Mouse (Mus musculus): Measurements from ENCODE around the gene Wee1. TPM values are rescaled to one million over a fixed set of nuclear protein-coding genes. Genes with fewer than 3 reads are reported as not detected.
"Not testable (repeated sequence)": the region's sequence is repeated elsewhere in the genome, so short reads cannot be mapped to it uniquely, and the experiment has no call there.

Wee1 gene
- 10 to 100 TPM; 19.7 to 22.6 TPM for total RNA-seq (2021)

DNA sequence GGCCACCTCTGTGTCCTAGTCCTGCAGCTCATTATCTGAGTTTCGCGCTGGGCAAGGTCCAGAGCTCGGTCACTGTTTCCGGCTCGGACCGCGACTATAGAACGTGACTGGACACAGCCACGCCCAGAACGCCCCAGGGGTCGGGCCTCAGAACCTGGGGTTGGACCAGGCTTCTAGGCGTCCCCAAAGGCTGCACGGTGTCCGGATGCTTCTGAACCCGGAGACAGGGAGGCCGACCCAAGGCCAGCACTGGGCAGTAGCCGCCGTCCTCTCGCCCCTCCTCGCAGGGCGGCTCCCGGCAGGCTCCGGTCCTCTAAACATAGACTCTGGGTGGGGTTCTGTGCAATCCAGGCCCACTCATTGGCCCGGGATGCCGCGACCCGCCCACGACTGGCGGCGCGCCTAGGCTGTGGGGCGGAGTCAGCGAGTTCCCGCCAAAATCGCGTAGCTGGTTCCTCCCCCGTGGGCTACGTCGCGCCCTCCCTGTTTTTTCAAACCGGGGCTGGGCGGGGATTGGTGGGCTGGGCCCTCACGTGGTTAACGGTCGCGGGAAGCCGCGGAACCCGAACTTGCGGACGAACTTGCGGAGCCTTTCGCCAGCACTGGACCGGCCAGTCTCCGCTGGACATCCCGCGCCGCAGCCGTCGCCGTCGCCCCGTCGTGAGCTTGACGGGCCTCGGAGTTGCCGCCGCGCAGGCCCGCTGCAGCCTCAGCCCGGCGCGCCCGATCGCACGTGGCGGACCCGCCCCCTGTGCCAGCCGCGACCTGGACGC, at the start of gene Wee1:
Gene Wee1, plus strand, starts transcription at position 531 of the 773 bp plus-strand sequence.
- DNase-seq, result peak; percentile 98 to 99

DNA sequence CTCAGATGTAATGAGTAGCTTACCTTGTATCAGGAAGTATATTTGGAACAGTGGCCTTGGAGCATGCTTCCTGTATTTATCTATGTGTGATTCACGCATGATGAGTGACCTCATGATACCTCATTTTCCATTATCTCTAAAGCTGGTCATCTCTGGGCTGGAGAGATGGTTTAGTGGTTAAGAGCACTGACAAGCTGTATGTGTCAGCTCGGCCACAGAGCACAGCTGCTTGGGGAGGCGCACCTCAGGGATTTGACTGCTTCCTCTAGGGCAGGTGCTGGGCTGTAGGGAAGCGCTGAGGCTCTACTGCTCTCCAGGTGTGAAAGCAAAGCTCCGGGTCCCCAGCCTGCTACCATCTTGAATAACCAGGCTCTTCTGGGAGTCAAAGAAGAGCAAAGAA, 43.7 kb upstream of the Wee1 start:
- DNase-seq, result no peak

DNA sequence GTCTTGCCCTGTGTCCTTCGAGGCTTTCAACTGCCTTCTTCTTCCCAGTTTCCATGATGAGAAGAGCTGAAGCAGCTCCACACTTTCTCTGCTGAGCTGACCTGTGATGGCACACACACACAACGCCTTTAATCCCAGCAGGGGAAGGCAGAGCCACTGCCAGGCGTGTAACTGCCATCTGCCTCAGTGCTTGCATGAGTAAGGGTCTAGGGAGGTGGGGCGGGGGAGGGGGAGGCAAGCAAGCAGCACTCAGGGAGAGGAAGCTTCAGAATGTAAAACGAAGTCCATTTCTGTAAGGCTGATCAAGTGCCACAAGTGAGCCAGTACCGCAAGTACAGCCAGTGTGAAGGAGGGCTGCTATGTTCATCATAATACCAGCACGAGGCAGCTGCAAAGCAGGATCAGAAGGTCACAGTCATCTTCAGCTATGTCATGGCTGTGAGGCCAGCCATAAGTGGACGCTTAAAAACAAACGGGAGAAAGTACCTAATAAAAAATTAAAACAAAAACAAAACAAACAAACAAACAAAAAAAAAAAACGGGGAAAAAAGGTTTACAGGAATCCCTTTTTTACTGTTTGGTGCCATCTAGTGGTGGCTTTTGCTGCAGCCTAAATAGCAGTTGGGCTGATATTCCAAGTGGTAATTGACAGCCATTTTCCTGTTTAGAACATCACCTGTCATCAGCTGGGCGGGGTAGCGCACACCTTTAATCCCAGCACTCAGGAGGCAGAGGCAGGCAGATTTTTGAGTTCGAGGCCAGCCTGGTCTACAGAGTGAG, 38.3 kb upstream of the Wee1 start:
- DNase-seq, result peak; percentile 19 to 27

DNA sequence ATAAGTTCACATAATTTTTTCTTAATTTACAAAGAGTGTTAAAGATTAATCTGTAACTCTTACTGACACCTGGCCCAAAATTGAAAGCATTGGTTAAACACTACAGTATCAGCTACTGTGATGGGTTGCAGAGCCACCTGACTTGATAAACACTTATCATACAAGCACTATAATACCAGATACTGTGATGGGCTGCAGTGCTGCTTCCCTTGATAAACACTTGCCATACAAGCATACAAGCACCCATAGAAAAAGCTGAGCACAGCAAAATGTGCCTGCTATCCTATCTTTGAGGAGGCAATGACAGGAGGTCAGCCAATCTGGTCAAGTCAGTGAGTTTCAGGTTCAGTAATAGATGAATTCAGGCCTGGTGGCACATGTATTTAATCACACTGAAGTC, 36.6 kb upstream of the Wee1 start:
- no peak for DNase-seq

DNA sequence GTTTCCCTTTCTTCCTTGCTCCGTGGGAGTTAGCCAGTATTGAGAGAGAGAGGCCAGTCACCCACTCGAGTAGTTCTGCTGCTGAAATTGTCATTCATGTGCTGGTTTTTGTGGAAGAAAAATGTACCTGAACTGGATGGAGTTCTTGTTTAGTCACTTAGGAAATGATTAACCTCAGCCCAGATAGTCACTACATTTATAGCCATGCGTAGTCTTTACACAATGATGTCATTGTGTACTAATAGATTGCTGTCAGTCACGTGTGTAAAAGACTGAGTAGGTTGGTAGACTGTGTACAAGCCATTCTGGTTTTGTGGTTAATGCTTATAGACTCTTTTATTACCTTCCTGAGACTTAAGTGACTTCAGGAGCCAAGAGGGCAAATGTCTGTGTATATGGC, 33.9 kb upstream of the Wee1 start:
- DNase-seq, result no peak

DNA sequence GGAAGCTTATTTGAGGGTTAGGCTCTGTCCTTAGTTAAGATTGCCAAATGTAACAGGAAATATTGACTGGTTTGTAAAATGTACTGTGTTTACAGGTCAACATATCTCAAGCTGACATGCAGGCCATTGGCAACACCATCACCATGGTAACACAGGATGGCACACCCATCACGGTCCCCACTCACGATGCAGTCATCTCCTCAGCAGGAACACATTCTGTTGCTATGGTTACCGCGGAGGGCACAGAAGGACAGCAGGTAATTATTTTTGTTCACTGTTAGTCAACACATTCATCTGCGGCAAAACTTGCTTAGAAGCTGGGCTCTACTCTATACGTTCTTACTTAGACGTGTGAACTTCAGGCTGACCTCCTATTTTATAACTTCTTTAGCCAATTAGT, 30.2 kb upstream of the Wee1 start:
- DNase-seq, result peak; percentile 20 to 30

DNA sequence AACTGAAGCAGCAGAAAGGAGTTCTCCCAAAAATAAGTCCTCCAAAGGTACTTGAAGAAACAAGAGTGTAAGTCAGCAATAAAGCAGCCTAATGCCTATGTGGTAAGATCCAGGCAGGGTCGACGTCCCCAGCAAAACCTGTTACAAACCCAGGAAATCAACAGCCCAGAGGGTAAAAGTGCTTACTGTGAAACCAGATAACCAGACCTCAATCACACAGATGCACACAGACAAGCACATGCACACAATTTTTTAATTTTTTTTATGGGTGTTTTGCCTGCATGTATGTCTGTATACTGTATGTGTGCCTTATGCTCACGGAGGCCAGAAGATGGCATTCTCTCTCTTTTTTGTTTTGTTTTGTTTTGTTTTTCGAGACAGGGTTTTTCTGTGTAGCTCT, 25.5 kb upstream of the Wee1 start:
- no peak for DNase-seq

DNA sequence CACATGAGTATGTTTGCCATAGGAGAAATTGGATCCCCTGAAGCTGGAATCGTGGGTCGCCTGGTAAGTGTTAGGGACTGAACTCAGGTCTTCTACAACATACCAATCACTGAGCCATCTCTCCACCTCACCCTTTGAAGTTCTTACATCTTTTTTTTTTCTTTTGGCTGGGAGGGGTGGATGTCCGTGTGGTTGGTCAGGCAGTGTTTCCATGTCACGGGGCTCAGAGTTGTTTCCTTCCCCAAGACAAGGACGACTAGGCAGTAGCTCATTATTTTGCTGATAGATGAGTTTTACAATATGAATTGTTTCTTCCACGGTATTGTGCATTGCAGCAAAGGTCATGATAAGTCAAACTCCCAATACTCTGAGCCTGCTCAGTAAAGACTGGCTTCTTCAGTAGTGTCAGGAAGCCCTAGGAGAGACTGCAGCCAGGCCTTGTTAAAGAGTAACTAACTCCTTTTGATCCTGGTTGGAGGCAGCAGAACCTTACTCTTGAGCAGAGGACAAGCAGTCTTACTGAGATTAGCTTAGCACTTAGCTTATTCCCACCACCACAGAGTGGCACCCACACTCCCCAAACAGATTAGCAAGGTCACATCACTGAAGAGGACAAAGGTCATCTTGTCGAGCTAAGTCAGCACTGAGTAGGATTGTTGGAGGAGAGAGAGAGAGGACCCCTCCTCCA, 24.6 kb upstream of the Wee1 start:
- no peak for DNase-seq

DNA sequence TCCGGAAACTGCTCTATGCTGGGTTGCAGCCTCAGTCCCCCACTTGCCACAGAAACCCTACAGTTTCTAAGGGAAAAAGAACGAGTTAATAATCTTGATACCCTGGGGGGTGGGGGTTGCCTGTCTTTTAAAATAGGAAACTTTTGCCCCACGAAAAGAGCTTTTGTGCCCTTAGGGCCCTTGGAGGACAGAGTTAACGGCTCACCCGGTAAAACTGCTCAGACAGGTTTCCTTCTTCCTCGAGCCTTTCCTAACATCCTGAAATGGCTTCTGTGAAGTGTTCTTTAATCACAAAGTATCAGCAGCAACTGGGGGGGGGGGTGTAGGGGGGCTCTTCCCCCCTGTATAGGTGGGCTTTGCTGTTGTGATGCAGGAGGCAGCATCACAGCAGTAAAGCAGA, 21.0 kb upstream of the Wee1 start:
- no peak for DNase-seq

DNA sequence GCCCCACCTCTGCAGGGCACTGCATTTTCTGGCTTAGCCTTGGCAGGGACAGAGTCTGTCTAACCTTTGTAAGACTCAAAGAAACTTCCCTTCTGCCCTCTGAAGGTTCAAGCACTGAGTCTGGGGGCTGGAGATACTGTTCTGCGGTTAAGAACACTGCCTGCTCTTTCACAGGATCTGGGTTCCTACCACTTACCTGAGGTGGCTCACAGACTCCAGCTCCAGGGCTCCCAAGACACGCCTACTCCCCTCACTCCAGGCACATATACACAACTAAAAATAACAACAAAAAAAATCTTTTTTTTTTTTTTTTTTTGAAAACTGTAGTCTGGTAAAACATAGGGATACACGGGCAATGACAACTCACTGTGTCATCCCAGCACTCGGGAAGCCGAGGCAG, 20.6 kb upstream of the Wee1 start:
- no peak for DNase-seq

DNA sequence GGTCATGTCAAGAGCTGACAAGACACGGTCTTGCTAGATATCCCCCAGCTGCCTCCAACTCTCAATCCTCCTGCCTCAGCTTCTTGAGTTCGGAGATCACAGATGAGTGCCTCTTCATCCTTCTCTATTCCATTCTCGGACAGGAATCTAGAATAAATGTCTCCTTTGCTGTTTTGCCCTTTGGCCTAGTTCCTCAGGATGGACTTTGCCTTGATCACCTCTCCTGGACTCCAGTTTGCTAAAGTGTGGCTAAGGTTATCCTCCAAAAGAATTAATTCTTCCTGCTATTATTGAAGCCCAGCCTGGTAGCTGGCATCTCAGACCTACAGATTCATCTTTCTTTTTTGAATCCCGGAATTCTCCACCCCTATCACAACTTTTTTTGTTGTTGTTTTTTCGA, 16.8 kb upstream of the Wee1 start:
- no peak for DNase-seq

DNA sequence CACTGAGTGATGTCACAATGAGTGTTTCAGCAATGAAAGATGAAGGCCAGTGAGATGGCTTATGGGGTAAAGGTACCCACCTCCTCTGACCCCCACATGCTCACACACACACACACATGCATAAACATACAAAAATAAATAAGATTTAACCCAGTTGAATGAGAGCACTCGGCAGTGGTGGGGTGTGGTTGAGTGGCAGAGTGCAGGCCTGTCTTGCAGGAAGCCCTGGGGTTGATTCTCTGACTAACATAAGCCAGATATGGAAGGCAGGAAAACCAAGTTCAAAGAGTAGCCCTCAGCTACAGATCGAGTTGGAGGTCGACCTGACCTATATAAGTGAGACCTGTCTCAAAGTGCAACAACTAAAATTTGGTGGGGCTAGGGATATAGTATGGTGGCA, 15.2 kb upstream of the Wee1 start:
- DNase-seq, result no peak

DNA sequence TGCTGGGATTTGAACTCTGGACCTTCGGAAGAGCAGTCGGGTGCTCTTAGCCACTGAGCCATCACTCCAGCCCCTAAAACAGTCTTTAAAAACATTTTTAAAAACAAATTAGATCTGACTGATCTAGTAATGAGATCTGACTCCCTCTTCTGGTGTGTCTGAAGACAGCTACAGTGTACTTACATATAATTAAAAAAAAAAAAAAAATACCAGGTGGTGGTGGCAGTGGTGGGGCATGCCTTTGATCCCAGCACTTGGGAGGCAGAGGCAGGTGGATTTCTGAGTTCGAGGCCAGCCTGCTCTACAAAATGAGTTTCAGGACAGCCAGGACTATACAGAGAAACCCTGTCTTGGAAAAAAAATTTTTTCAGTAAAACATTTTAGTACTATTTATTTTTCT, 13.3 kb upstream of the Wee1 start:
- DNase-seq, result not testable (repeated sequence)

DNA sequence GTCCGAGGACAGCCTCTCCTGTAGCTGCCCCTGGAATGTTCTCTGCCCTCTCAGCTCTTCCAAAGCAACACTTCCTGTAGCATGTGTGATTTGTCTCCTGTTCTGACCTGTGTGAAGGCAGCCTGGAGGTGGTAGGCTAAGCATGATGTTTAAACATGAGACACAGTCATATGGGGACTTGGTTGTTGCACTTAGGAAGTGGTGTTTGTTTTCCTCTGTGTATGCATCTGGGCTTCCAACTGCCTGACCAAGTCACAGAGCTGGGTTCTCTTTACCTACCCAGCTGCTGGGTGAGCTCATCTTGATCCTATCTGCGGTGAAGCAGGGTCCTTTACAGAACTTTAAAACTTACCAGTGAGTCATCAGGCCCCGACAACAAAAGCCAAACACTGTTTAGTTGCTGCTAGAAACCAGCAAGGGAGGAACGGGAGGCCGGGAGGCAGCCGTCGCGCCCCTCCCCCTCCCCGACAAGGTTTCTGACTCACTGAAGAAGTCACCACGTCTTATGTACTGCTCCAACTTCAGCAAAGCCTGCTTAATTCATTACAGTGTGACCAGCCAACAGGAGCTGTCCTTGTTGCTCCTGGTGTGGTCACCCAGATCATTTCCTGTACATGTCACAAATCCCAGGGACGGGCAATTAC, 12.8 kb upstream of the Wee1 start:
- DNase-seq, result peak; percentile 11 to 13

DNA sequence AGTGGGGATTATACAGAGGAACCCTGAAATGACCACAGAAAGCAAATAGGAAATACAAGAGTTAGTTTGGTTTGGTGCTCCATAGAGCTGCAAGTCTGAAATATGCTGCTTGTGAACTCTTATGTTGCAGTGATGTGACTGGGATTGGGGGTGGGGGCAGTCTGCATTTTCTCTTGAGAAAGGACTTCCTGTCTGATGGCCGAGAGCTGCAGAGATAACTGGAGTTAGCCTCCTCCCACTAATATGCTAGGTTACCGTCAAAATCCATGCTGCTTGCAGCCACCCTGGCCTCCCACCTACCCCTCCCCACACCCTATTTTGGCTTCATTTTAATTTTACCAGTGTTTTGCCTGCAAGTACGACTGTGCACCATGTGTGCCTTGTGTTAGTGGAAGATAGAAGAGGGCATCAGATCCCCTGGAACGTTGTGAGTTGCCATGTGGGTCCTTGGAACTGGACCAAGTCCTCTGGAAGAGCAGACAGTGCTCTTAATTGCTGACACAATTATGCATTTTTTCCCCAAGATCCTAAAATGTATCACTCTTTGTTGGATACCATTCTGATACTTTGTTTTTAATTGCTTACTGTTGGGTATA, 11.7 kb upstream of the Wee1 start:
- peak; percentile 42 to 43 for DNase-seq

DNA sequence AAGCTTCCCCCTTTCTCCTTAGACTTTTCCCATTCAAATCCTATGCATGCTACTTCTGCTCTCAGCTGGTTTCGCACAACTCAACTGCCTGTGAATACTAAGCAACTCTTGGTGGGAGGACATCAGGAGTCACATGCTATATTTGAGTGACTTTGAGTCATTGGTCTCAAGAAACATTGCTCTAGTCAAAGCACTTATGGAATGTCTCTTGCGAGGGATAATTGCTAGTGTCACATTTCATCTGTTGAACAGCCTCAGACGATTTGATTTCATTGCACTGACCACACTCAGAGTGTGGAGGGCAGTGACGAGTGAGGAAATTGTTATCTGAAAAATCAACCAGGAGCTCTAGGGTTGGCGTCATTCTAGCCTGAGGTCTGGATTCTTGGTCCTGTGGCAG, 7.1 kb upstream of the Wee1 start:
- no peak for DNase-seq

DNA sequence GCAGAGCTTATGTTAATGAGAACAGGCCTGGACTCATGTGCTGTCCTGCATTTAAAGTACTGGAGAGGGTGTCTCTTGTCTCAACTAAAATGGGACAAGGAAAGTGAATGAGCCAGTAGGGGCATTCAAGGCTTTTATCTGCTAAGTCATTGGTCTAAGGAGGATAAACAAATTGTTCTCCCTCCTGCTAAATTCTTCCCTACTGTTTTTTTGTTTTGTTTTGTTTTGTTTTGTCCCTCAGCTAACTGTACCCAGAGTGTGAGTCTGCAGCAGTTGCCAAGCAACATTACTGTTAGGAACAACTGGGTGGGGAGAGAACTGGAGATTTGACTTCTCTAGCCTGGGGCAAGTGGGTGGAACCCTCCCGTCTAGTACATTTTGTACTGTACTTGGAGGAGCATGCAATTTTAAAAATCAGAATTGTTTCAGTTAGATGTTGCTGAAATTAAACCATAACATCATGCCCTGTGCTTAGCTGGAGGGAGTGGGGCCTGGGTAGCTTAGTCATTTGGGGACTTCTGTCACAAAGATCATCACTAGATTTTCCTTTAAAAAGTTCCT, 5.0 kb upstream of the Wee1 start:
- DNase-seq, result peak in 1 of 2 experiments; percentile 11

DNA sequence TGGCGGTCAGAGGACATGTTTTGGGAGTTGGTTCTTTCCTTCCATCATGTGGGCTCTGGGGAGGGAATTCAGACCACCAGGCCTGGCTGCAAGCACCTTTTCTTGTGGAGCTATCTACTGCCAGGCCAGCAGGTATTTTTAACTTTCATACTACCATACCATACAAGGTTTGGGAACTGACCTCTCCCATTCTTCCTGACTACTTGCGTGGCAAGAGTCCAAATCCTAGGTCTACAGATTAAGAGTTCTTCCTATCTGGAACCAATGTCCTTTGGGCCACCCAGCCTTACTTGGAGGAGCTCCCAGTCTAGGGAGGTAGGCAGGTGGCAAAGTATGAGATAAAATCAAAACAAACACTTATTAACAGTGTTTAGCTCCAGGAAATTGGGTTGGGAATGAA, 3.4 kb upstream of the Wee1 start:
- no peak for DNase-seq

DNA sequence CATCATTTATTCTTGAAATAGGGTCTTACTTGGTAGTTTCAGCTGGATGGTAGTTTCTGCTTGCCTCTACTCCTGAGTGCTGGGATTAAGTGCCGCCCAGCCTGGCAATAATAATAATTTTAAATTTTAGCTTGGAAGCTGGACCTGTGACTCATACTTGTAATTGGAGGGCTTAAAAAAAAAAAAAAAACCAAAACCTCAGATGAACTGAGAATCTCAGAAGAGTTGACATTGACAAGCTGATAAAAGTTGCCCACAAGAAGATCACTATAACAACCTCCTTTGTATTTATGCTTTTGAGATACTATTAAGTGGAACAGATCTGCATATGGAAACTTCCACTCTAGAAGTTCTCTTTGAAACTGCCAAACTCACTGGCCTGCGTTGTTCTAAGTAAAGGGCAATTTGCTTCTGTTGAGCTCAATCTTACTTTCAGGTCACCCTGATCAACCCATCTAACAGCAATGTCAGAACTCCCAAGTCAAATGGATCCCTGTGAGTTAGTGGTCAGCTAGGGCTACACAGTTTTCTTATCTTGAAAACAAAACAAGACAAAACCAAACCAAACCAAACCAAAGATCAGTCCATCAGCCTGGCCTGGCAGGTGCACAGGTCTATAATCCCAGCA, 1.6 kb upstream of the Wee1 start:
- DNase-seq, result no peak

DNA sequence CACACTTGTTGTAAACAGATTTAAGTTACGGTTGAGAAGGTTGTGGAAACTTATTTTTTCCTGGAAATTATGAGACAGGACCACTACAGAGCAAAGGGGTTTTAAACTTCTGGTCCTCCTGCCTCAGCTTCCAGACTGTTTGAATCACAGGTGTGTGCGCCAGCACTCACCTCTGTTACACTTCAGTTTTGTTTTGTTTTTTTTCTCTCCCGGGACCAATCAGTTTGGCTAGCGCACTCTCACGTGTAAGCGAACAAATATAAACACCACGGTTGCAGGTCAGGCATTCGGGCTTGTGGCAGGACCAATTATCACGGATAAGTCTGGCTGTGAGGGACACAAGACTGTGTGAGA, 707 bp upstream of the Wee1 start:
- no peak for DNase-seq

DNA sequence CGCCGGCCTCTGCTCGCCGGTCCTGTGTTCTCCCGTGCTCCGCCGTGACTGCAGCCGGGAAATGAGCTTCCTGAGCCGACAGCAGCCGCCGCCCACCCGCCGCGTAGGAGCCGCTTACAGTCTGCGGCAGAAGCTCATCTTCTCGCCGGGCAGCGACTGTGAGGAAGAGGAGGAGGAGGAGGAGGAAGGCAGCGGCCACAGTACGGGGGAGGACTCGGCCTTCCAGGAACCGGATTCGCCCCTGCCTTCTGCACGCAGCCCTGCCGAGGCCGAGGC, 381 bp downstream of the Wee1 start:
- no peak for DNase-seq

Measured in layer of hippocampus, postnatal 36 days (tissue).